14 mouse cellular contexts compared by ENCODE assay signal in the genomic region with DNA sequence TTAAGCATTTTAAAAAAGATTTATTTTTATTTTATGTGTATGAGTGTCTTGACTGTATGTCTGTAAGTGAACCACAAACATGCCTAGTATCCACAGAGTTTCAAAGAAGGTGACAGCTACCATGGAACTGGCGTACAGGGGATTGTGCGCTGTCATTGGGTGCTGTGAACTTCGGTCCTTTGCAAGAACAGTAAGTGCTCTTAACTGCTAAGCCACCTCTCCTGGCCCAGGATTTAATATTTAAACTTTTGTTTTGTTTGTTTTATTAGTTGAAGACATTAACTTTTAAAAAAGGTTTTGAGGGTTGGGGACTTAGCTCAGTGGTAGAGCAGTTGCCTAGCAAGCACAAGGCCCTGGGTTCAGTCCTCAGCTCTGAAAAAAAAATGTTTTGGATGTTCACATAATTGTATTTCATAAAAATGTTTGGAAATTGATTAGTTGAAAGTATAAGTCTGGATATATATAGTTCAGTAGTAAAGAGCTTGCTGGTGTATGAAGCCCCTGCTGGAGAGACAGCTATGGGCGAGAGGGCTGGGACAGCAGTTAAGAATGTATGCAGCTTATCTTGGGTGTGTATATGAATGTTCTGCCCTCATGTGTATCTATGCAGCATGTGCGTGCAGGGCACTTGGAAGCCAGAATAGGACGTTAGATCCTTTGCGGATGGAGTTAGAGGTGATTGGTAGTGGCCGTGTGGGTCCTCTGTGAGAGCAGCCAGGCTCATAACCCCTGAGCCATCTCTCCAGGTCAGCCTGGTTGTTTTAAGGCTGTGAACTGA.
"Had no signal": no experiment of that assay in that cellular context is flagged by ENCODE, and none has a peak within 500 bp of the region (broad histone marks: within the 10 kb centered on the region; RNA-seq: fewer than 3 reads in every experiment).

No protein-coding gene starts in this region.

- H3K4me1 ChIP-seq: intestine, embryonic 15.5 days had no signal

- H3K9ac ChIP-seq: intestine, embryonic 15.5 days; midbrain, embryonic 15.5 days had no signal

- H3K36me3 ChIP-seq: intestine, embryonic 15.5 days; limb, embryonic 10.5 days; midbrain, embryonic 15.5 days had no signal

- H3K27me3 ChIP-seq: intestine, embryonic 15.5 days; midbrain, embryonic 15.5 days had no signal

- H3K9me3 ChIP-seq: intestine, embryonic 15.5 days; limb, embryonic 10.5 days; midbrain, embryonic 15.5 days had no signal

- H3K4me3 ChIP-seq: intestine, embryonic 15.5 days; left cerebral cortex, adult 2 months; limb, embryonic 10.5 days; midbrain, embryonic 15.5 days had no signal

- DNase-seq: kidney, adult 8-10 months; kidney, postnatal 10 days; kidney, postnatal 4 days; lung, adult 2 months; lung, postnatal 36 days; right cerebral cortex, postnatal 25 days; thymus, postnatal 4 days had no signal

- H3K4me2 ChIP-seq: intestine, embryonic 15.5 days; midbrain, embryonic 11.5 days; midbrain, embryonic 15.5 days had no signal

- H3K27ac ChIP-seq: intestine, embryonic 15.5 days; left cerebral cortex, adult 2 months; limb, embryonic 10.5 days; midbrain, embryonic 15.5 days; stomach, postnatal 0 days had no signal

- ATAC-seq: intestine, embryonic 15.5 days; lung, postnatal 0 days; midbrain, embryonic 15.5 days had no signal
